Mouse (Mus musculus): Measurements from ENCODE around the gene Nebl.

- TF ChIP-seq EP300 (IDR thresholded peaks at IDR 0.05), result no peak
- no peak for TF ChIP-seq CTCF (IDR thresholded peaks at IDR 0.05)
Measured at GRCm38 (mm10) chr2:17741555-17741954, 10.3 kb upstream of the Nebl start.

All from lung, postnatal 0 days (tissue).